Mouse (Mus musculus): Measurements from ENCODE around the gene Ptprr. TPM values are rescaled to one million over a fixed set of nuclear protein-coding genes. Genes with fewer than 3 reads are reported as not detected.

Ptprr gene
- polyA plus RNA-seq, 1 experiment = not detected

DNA sequence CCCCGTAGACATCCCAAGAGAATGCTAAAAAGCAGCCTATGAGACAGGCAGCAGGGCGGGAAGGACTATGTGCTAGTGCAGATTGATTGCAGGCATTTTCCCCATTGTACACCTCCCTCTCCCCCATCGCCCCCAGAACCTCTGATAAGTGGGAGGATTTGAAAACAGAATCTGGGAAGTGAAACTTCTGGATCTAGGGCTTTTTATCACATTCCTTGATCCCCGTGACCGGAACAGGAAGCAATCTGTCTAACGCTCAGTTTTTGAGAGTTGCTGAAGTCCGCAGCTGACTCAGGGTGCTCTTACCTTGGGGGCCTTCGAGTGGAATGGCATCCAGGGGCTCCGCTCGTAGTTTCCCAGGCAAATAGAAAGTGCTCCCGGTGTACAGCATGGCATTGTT lies 246.5 kb downstream of the Ptprr start:
- TF ChIP-seq GATA1 (IDR thresholded peaks at IDR 0.05; ENCODE audit: low read length) = no peak

DNA sequence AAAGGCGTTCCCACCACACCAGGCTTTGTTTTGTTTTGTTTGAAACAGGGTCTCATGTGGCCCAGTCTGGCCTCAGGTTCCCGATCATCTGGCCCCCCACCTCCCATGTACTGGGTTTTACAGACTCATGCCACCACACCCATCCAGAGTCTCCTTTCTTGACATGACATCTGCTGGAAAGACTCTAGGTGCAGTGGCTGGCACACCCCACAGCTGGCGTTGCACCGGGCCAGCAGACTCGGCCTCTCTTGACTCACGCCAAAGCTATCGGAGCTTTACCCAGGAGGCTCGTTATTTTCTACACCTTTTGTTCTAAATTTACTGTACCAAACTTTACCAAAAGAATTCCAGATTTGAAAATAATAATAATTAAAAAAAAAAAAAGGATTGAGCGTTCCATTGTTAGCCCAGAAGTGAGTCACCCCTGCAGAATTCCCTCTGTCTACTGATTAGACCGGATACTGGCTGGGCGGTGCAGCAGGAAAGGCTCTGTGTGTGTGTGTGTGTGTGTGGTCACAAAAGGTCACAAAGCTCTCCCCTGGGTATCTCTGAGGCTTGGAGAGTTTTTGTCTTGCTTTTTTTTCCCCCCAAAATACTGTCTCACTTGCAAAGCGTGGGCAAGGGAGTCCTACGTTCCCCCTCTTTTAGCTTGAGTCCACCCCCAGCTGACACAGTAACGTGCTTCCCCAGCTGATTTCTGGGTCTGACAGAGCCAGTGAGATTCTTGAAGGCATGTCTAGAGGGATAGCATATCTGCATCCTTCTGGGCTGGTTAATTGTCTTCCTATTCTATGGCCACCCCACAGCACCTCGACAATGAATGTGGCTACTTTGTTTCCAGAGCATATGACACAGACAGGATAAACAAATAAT lies 248.8 kb downstream of the Ptprr start:
- no peak for TF ChIP-seq GATA1 (IDR thresholded peaks at IDR 0.05; ENCODE audit: low read length)

DNA sequence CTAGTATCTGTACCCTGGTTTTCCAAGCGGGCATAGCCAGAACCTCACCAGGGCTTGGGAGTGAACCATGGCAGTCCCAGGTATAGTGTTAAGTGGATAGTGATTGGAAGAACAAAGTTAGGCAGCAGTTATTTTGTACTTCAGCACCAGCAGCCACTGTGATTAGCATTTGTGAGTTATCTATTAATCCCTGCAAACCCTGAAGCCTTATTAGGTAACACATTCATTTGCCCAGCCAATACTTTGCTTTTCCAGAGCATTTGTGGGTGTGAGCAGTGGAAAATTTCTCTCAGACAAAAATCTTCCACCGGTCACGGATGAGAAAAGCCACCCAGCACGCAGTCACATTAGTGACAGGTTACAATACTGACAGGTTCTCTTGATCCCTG lies 249.4 kb downstream of the Ptprr start:
- no peak for TF ChIP-seq GATA1 (IDR thresholded peaks at IDR 0.05; ENCODE audit: low read length)

DNA sequence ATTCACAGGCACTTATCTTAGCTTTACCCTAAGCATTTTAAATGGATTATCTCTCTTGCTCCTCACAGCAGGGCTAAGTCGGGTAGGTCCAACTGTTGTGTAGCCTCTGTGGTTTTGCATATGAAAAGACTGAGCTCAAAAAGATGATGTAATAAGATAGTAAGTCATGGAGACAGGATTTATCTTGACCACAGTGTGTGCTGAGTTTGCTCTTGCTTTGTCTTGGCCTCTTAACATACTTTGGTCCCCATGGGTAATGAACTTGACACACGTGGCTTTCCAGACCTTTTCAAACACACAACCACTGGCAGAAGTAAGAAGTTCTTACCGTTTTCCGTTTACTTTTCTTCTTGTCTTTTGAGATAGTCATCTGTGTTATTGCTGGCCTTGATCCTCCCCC lies 250.3 kb downstream of the Ptprr start:
- TF ChIP-seq GATA1 (IDR thresholded peaks at IDR 0.05; ENCODE audit: low read length) = no peak

DNA sequence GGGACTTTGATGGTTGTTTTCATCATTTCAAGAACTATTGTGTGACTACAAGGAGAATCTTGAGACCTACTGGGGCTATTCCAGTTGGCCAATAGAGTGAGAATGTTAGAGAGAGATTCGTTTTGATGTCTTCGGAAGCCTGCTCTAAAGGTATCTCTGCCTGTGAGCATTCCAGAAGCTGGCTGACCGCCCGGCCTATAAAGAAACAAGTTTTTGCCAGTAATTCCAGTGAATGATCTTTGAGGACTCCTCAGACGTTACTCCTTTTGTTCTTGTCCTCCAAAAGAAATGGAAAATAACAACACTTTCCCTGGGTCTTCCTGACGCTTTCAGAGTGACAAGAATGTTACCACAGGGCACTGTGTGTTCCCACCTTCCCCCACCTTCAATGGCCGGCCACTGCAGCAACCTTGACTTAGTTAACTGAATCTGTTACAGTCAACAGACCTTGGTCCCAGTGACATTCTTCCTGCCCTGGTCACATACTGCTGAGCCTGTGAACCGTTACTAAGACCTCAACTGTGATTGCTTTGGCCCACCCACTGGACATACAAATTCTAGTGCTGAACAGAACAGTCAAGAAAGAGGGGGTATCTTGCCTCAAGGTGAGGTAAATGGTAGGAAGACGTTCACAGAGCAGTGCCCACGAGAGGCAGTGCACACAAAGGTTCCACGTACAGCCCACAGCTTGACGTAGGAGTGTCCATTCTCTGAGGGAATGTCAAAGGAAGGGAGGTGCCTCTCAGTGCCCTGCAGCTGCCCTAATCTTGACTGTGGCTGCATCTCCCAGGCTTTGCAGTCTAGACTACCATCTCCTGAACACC lies 252.8 kb downstream of the Ptprr start:
- no peak for TF ChIP-seq GATA1 (IDR thresholded peaks at IDR 0.05; ENCODE audit: low read length)

DNA sequence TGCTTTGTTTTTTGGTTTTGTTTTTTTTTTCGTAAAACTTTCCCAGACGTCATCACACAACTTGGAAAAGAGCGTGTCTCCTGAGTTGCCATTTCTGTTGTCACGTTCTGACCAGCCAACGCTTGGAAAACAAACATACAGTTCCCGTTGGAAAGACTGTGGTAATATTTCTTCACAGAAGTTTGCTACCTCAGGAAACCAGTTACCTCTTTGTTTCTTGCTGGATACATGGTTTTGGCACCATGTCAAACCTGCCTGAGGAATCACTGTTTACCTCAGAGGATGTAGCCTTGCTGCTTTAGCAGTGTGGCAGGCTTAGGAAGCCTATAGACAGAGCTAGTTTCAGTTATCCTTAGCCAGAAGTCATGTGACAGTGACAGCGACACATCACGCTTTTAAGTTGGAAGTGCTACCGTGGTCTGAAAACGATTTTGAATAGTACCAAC lies 253.5 kb downstream of the Ptprr start:
- TF ChIP-seq GATA1 (IDR thresholded peaks at IDR 0.05; ENCODE audit: low read length) = no peak

DNA sequence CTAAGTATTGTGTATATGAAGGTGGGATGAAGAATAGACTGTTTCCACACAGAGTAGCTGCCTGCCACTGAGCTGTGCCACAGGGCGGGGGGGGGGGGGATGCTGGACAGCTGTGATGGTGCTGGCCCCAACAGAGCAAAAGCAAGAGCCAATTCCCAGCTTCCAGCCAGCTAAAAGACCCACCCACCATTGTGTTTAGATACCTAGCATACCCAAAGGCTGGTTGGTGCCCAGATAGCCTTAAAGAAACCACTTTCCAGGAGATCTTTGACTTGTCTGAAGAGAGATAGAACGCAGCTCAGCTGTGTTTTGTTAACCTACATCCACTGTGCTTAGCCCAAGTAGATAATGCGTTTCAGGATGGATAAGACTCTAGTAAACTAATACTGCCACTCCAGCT lies 254.1 kb downstream of the Ptprr start:
- TF ChIP-seq GATA1 (IDR thresholded peaks at IDR 0.05; ENCODE audit: low read length) = no peak

DNA sequence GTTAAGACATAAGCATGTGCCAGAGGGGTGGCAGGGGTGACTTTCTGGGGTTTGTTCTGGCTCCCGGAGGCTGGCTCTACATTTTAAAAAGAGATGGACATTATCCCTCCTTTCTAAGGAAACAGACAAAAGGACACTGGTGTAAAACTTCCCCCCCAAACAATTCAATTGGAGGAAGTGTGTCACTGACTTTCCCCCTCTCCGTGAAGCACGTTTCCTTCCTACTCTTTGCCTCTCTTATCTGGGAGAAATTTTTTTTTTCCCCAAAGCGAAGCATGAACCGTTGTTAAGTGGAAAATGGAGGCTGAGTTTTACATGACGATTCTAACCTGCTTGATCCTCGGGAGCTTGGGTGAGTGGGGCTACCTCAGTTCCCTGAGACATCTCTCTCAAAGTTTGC lies 257.3 kb downstream of the Ptprr start, which contains the start of gene Ptprb:
Gene Ptprb (plus strand): TSS at position 244 of the 400 bp plus-strand sequence.
- no peak for TF ChIP-seq GATA1 (IDR thresholded peaks at IDR 0.05; ENCODE audit: low read length)

DNA sequence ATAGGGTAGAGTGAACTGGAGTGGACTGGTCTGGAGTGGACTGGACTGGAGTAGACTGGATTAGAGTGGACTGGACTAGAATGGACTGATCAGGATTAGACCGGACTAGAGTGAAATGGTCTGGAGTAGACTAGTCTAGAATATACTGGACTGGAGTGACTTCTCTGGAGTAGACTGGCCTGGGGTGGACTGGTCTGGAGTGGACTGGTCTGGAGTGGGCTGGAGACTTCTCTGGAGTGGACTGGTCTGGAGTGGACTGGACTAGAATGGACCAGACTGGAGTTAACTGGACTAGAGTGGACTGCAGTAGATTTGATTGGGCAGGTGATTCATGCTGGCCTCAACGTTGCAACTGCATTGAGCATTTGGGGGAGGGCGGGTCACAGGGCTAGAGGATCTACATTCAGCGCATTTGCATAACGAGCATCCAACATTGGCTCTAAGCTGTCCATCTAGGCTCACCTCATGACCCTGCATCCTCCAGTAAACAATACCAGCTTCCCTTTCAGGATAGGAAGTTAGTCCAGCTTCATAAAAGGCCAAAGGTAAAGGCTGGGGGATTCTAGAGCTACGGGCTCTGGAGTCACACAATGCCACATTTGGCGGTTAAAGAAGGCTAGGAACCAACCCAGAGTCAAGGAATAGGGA lies 268.8 kb downstream of the Ptprr start:
- no peak for TF ChIP-seq GATA1 (IDR thresholded peaks at IDR 0.05; ENCODE audit: low read length)

DNA sequence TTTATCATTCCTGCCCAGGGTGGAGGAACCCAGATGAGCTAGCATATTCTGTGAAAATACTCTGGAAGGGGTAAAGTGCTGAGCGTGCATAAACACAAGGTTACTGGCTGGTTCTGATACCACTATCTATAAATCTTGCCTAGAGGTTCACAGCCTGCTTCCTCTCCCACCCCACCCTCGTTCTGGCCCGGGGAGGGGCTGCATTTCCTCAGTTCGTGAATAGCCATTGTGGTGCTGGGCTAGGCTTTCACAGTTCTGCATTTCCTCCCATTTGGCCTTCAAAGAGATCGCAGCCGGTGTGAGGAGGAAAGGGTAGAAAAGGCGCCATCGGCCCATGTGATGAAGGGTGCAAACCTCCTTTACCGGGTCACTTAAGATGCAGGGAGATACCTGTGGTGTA lies 270.1 kb downstream of the Ptprr start:
- TF ChIP-seq GATA1 (IDR thresholded peaks at IDR 0.05; ENCODE audit: low read length) = no peak

DNA sequence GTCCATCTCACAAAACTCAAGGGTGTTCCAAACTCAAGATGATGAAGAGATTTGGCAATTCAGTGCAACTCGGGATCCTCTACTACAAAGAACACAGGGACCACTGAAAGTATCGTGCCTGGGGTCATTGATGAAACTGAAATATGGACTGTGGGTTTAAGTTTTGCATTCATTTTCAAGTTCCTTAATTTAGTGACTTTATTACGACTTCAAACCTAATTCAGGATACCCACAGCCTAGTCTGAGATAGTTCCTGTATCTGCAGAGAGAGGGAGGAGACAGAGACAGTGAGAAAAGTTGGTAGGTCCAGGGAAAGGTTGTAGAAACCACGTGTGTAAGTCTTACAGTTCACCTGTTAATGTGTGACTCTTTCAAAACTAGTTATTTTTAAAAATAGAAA lies 272.5 kb downstream of the Ptprr start:
- no peak for TF ChIP-seq GATA1 (IDR thresholded peaks at IDR 0.05; ENCODE audit: low read length)

DNA sequence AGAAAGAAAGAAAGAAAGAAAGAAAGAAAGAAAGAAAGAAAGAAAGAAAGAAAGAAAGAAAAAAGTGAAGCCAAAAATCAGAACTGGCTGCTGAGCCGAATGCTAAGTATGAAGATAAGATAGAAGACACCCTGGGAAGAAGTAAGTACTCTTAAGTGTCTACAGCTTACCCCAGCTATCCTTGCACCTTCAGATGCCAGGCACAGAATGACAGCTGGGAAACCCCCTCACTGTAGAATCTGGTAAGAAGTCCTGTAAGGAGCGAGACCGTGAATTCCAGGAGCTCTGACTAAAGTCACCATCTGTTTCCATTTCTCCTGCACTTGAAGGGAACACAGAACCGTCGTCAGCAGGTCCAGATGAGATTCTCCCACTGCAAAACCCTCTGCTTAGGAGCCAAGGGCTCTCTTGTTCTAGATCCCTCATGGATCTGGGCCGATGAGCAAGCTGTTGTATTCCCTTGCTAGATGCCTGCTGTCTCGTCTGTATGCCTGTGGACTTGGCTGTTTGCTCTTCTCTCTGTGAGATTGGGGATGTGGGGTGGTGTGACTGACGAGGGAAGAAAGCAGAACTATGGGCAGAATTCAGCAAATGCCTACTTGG lies 273.2 kb downstream of the Ptprr start:
- TF ChIP-seq GATA1 (IDR thresholded peaks at IDR 0.05; ENCODE audit: low read length) = no peak

DNA sequence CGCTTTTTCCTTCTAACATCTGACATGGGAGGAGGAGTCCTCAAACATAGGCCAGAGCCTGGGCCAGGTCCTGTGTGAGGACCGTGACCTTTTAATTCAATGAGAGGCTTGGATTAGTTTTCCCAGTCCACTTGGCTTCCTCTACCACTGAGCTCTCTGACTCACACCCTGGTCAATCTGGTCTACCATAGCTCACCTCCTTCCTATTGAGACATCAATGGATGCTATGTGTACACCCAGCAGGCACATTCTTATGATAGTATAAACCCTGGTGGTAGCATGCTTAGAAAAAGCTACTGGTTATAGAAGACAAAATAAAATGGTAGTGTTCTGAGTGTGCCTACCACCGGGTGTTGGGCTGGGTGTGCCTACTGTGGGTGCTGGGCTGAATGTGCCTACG lies 278.4 kb downstream of the Ptprr start:
- TF ChIP-seq GATA1 (IDR thresholded peaks at IDR 0.05; ENCODE audit: low read length) = no peak

DNA sequence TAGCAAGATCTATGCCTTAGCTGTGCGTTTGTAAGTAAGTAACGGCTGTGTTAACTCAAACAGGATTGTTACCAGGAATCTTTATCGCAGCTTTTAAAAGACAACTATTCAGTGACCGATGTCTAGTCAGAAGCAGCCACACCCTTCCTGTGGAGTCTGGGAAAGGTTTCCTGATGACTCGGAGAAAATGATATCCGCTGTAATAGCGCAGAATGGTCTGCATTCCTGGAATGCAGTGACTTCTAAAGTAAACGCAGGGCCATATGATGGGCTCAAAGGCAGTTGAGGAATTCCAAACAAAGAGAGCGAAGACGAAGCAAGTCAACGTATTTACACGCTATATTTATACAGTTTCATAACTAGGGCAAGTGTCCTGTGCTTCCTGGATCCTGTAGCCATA lies 279.8 kb downstream of the Ptprr start:
- no peak for TF ChIP-seq GATA1 (IDR thresholded peaks at IDR 0.05; ENCODE audit: low read length)

DNA sequence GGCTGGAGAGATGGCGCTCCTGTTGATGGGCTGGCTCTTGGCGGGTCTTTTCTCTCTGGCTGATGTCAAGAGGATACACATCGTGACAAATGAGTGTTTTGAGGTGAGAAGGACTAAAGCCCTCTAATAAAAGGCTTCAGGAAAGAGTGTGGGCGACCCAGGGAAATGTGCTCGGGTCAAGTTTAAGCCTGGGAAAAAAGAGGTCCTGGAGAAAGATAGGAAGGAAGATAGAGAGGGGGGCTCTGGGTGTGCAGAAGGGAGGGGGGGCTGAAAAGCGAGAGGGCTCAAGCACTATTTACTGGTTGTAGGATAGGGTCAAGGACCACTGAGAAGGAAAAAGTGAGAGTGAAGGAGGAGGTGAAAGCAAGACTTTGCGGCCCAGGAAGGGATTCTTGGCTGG lies 282.8 kb downstream of the Ptprr start:
- no peak for TF ChIP-seq GATA1 (IDR thresholded peaks at IDR 0.05; ENCODE audit: low read length)

DNA sequence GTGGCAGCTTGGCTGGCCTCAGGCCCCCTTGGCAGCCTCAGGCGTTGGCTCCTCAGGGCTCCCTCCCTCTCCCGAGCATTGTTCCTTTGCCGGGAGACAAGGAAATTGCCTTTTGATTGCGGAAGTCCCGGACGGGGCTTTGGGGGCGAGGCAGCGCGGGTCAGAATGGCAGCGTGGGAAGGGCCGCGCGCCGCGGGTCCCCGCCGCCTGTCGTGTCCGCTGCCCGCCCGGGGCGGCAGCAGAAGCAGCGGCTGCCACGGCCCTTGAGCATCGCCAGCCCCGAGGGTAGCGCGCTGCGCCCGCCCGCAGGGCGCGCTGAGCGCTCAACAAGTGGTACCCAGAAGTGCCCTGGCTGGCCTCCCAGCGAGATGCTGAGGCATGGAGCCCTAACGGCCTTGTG lies 283.2 kb downstream of the Ptprr start:
- no peak for TF ChIP-seq GATA1 (IDR thresholded peaks at IDR 0.05; ENCODE audit: low read length)
